Mouse (Mus musculus) hindbrain, embryonic 15.5 days (tissue): ENCODE results near the gene Pttg1. TPM values are rescaled to one million over a fixed set of nuclear protein-coding genes. Genes with fewer than 3 reads are reported as not detected.
A peak's percentile ranks its signal among the peaks of the same experiment; 100 is the strongest.

Experiments used
- ATAC-seq: fragments of 200-750 bp; cut with Nextera tagmentation; 2 replicates; pipeline ENCODE4 v1.8.0; 2017; ENCODE audit warnings: low read depth, moderate number of reproducible peaks, moderate TSS enrichment; ENCODE audit not compliant: low FRiP score
- H3K27ac ChIP-seq: fragments of 300-500 bp; sonication (generic); replicated peaks from 2 replicates; pipeline ENCODE4 v1.5.1; 2015; ENCODE audit warnings: mild to moderate bottlenecking, inconsistent platforms
- H3K27me3 ChIP-seq: fragments of 300-500 bp; sonication (generic); 2 replicates; pipeline ENCODE4 v1.6.1; 2015; ENCODE audit warnings: control low read depth, inconsistent platforms
- H3K36me3 ChIP-seq: fragments of 300-500 bp; sonication (generic); 2 replicates; pipeline ENCODE4 v1.6.1; 2015; ENCODE audit warnings: control low read depth, inconsistent platforms
- H3K4me1 ChIP-seq: fragments of 300-500 bp; sonication (generic); replicated peaks from 2 replicates; pipeline ENCODE4 v1.6.1; 2015; ENCODE audit warnings: control low read depth, inconsistent platforms
- H3K4me2 ChIP-seq: fragments of 300-500 bp; sonication (generic); 2 replicates; pipeline ENCODE4 v1.6.1; 2015; ENCODE audit warnings: moderate library complexity, mild to moderate bottlenecking, inconsistent platforms
- H3K4me3 ChIP-seq: fragments of 300-500 bp; sonication (generic); 2 replicates; pipeline ENCODE4 v1.5.1; 2015; ENCODE audit warnings: mild to moderate bottlenecking, inconsistent platforms
- H3K9ac ChIP-seq: fragments of 300-500 bp; sonication (generic); 2 replicates; pipeline ENCODE4 v1.6.1; 2015; ENCODE audit warnings: inconsistent platforms
- H3K9me3 ChIP-seq: fragments of 300-500 bp; sonication (generic); 2 replicates; pipeline ENCODE4 v1.6.1; 2016; ENCODE audit warnings: control low read depth, inconsistent platforms
- WGBS: fragments of 180-500 bp; shearing (Covaris S2); methylation state at CpG from one replicate; pipeline ENCODE4 v1.1.7; 2015; 5-methylcytosine and 5-hydroxymethylcytosine counted together
- polyA plus RNA-seq: library from polyadenylated mRNA; unstranded; fragments of >200 nt; fragmentation: Nextera tagmentation; extraction: Ambion mirVana; gene quantifications from 2 replicates; pipeline ENCODE4 v1.2.1, GENCODE M21; 2015

The Pttg1 gene
- polyA plus RNA-seq, 1 experiment from 2014 or later = 48.2 TPM

DNA sequence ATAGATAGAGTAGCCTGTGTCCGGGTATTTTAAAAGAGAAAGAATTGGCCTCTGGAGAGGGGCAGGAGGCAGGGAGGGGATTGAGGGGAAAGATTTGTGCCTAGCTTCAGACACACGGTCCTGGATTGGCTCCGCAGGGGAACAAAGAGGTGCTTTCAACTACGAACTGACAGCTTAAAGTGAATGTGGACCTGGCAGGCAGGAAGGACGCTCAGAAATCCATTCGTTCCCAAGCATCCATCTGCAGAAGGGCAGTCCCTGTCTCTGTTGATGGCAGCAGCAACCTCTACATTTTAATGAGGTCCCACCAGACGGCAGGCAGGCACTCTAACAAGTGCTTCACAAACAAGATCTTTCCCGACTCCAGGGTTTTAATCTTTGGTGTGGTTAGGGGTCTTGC lies 40.3 kb downstream of the Pttg1 start:
- no peaks in the 10 kb centered on the region for H3K9me3 ChIP-seq
- peak; percentile 76; the same call in 1 of the 2 replicates for ATAC-seq
- WGBS = 2% methylated on average over 8 of the region's 8 CpGs

DNA sequence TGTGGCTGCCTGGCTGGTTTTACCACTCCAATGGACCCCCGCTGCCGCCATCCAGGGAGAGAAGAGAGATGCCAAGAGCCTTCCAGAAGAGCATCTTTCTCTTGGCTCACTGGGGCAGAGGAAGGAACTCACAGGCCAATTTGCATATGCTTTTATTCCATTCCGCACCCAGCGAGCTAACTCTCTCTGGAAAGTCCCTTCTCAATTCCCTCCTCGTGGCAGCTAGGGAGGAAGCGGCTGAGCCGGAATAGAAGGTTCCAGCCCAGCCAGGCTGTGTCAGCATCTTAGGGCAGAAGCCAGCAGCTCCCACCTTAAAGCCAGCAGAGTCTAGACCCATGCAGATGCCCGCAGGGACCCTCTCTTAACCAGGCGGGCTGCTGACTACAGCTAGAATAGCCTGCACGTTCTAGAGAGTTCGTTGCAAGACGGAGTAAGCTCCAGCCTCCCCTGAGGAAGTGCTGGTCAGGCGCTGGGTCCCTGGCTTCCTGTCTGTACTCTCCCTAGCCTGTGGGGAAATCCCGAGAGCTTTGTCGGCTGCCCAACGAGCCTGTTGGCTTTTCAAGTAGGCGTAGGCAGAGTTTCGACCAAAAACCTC lies 40.9 kb downstream of the Pttg1 start:
- peak; percentile 88 for ATAC-seq
- peak overlapping the region; percentile 50 for H3K9ac ChIP-seq
- peak overlapping the region; percentile 34 for H3K4me3 ChIP-seq
- peak overlapping the region; percentile 78 for H3K27ac ChIP-seq
- no peaks in the 10 kb centered on the region for H3K9me3 ChIP-seq
- 1% methylated on average over 18 of the region's 18 CpGs for WGBS
- peaks cover 15% of the 10 kb centered on the region for H3K4me1 ChIP-seq
- no peaks in the 10 kb centered on the region for H3K36me3 ChIP-seq
- H3K27me3 ChIP-seq = no peaks in the 10 kb centered on the region
- peak overlapping the region; percentile 73 for H3K4me2 ChIP-seq

More for the DNA sequence above, 40.3 kb downstream of the Pttg1 start:
- peak overlapping the region; percentile 34 for H3K4me3 ChIP-seq
- H3K27ac ChIP-seq = peak overlapping the region; percentile 78
- peaks cover 15% of the 10 kb centered on the region for H3K4me1 ChIP-seq
- H3K36me3 ChIP-seq = no peaks in the 10 kb centered on the region
- H3K9ac ChIP-seq = peak overlapping the region; percentile 50
- peak overlapping the region; percentile 73 for H3K4me2 ChIP-seq
- H3K27me3 ChIP-seq = no peaks in the 10 kb centered on the region

DNA sequence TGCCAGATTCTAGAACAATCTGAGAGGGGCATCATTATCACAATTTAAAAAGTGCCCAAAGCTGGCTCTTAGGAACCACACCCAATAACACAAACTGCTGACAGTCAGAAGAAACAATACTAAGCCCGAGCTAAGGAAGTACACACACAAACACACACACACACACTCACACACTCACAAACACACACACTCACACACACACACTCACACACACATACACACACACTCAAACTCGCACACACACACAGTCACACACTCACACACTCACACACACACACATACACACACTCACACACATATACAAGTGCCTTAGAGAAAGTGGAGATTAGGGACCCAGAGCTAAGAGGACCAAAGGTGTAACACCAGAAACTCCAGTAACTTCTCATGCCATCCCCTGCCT lies 42.5 kb downstream of the Pttg1 start:
- H3K36me3 ChIP-seq = no peaks in the 10 kb centered on the region
- no peak for ATAC-seq
- H3K27ac ChIP-seq = no peak overlapping the region
- H3K27me3 ChIP-seq = no peaks in the 10 kb centered on the region
- H3K9me3 ChIP-seq = no peaks in the 10 kb centered on the region
- 81% methylated on average over 2 of the region's 2 CpGs for WGBS
- no peak overlapping the region for H3K4me2 ChIP-seq
- peaks cover 15% of the 10 kb centered on the region for H3K4me1 ChIP-seq
- H3K4me3 ChIP-seq = no peak overlapping the region
- H3K9ac ChIP-seq = no peak overlapping the region

DNA sequence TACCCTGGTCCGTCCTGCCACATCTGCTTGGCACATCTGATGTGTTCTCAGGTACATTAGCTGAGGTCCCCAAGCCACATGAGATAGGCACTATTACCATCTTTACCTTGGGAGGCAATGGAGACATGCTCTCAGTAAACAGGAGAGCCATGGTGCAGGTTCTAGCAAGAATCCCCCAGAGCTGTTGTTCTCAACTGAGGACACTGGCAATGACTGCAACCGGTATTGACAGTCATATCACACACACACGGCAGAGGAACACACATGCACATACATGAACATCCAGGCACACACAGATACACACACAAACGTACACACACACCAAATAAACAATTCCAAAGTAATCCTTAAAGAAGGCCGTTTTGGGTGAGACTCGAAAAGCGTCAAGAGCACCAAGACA lies 45.1 kb downstream of the Pttg1 start:
- peaks cover 13% of the 10 kb centered on the region for H3K4me1 ChIP-seq
- WGBS = 89% methylated on average over 7 of the region's 7 CpGs
- no peaks in the 10 kb centered on the region for H3K9me3 ChIP-seq
- no peaks in the 10 kb centered on the region for H3K27me3 ChIP-seq
- H3K4me2 ChIP-seq = no peak overlapping the region
- no peak overlapping the region for H3K9ac ChIP-seq
- ATAC-seq = no peak
- no peak overlapping the region for H3K4me3 ChIP-seq
- no peak overlapping the region for H3K27ac ChIP-seq
- no peaks in the 10 kb centered on the region for H3K36me3 ChIP-seq

DNA sequence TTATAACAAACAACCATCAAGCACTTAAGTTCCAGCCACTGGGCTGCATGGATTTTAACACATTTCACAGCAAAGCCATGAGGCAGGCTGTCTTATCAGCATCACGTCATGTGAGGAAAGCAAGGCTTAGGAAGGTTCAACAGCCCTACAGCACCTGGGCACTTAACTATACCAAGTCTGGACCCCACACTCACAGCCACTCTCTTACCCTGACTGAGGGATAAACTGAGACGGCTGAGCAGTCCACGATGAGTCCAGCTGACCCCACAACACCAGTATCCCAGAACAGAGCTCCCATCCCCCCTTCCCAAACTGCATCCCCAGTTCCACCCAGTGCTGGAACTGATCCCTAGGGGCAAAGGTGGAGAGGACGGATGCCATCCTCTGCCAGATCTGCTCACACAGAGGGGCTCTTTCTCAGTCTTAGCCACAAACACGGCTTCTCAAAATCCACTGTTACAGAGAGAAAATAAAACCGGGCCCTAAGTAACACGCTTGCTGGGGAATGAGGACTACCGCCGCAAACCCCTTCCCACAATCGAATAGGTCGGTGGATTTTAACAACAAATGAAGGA lies 46.1 kb downstream of the Pttg1 start:
- Histone ChIP-seq H3K9me3 (no peaks in the 10 kb centered on the region), H3K27ac (no peak overlapping the region), H3K4me2 (no peak overlapping the region), H3K4me3 (no peak overlapping the region), H3K27me3 (no peaks in the 10 kb centered on the region), H3K9ac (no peak overlapping the region), H3K4me1 (peaks cover 4% of the 10 kb centered on the region), H3K36me3 (no peaks in the 10 kb centered on the region)
- WGBS = 89% methylated on average over 11 of the region's 11 CpGs
- ATAC-seq = no peak

DNA sequence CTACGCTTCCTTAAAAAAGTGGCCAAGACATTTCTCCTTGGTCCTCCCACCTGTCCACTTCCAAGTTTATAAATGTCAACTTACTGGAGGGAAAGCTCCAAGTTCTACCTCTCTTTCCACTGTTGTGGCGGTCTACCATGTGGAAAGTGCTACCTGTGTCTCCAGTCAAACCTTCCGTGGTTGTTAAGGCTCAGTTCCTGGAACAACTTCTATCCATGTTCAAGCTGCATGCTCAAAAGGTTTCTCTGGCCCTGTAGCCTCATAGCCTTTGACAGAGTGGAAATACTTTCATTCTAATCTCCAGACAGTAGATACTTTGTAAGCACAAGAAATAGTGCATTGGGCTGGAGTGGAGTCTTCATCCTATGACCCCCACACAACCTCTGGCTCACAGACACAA lies 46.6 kb downstream of the Pttg1 start:
- H3K9ac ChIP-seq = no peak overlapping the region
- WGBS = 92% methylated on average over 3 of the region's 3 CpGs
- H3K36me3 ChIP-seq = no peaks in the 10 kb centered on the region
- no peaks in the 10 kb centered on the region for H3K9me3 ChIP-seq
- H3K27ac ChIP-seq = no peak overlapping the region
- no peak overlapping the region for H3K4me2 ChIP-seq
- H3K4me1 ChIP-seq = no peaks in the 10 kb centered on the region
- H3K4me3 ChIP-seq = no peak overlapping the region
- H3K27me3 ChIP-seq = no peaks in the 10 kb centered on the region
- ATAC-seq = no peak

DNA sequence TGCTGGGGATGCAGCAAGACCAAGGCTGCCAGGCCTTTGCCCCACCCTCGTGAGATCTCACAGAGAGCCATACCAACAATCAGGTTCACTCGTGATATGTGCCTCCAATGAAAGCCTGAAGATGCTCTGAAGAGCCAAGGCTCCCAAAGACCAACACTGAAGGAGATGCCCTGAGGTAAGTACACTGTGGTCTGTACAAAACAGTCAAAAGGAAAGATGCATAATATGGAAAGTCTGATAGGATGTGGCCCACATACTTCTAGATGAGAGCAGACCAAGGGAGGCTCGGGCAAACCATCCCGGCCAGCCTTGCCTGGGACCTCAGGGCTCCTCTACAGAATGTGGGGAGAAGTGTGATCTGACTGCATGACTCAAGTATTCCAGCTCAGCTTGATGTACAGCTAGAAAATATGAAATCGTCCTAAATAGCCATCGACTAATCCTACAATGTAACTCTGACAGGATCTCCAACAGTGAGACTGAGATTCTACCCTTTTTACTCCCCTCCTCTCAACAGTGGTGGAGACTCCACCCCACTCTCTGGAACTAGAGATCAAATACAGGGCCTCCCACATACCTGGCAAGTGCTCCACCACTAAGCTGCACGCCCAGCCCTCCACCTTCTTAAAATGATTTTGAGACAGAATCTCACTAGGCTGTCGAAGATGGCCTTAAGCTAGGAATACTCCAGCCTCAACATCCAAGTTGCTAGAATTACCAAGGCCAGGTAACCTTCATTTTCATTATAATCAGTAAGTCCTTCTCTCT lies 48.8 kb downstream of the Pttg1 start:
- H3K36me3 ChIP-seq = no peaks in the 10 kb centered on the region
- WGBS = 93% methylated on average over 8 of the region's 8 CpGs
- no peak overlapping the region for H3K27ac ChIP-seq
- no peak for ATAC-seq
- no peak overlapping the region for H3K4me3 ChIP-seq
- no peak overlapping the region for H3K9ac ChIP-seq
- no peaks in the 10 kb centered on the region for H3K27me3 ChIP-seq
- no peaks in the 10 kb centered on the region for H3K4me1 ChIP-seq
- no peak overlapping the region for H3K4me2 ChIP-seq
- no peaks in the 10 kb centered on the region for H3K9me3 ChIP-seq

DNA sequence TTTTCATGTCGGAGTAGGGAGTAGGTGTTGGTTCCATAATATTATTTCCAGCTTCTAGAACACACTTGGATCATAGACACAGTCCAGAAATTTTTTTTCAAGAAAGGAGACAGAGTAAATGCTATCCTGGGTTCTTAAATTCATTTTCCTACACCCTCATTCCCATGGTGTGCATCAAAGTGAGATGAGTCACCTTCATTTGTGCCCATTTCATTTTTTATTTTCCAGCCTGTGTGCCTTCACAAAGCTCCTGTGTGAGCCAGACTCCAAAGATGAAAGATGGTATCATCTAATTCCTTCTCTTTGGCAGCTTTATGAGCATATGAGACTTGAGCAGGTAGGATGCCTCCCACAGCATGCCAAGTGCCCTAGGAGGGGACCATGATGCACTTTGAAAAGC lies 49.5 kb downstream of the Pttg1 start:
- ATAC-seq = no peak
- H3K4me3 ChIP-seq = no peak overlapping the region
- H3K36me3 ChIP-seq = no peaks in the 10 kb centered on the region
- no peak overlapping the region for H3K9ac ChIP-seq
- 91% methylated on average over 1 of the region's 1 CpGs for WGBS
- no peak overlapping the region for H3K27ac ChIP-seq
- no peaks in the 10 kb centered on the region for H3K4me1 ChIP-seq
- H3K4me2 ChIP-seq = no peak overlapping the region
- H3K27me3 ChIP-seq = no peaks in the 10 kb centered on the region
- no peaks in the 10 kb centered on the region for H3K9me3 ChIP-seq

DNA sequence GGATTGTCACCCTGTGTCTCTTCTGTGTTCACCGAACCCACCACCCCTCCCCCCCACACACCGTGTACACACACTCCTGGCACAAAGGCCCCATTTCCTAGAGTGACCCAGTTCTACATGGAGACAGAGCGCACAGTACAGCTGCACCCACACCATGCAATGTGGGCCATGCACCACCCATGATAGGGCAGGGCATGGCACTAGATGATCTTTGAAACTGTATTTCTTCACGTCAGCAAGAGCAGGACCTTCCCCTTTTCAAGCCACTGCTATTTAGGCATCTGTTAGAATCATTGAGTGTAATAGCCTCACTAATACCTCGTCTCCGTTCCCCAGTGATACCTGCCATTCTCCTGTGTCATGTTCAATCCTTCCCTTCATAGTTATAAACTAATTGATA lies 51.1 kb downstream of the Pttg1 start:
- no peak for ATAC-seq
- WGBS = 91% methylated on average over 6 of the region's 6 CpGs

DNA sequence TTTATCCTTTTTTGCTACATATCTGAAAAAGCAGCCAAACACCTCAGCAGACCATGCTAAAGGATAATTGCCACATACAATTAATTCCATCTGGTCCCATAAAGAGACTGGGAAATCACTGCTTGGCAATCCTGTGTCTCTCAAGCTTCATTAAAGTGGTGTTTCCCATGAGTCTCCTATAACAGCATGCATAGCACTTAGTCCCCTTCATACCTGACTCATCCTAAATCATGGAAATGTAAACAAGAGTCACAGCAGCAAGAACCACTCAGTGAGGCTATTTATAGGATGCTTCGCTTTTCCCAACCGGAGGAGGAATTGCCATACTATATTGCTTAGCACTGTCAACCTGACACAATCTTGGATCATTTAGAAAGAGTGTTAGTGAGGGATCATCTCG lies 52.7 kb downstream of the Pttg1 start:
- no peak for ATAC-seq
- no peaks in the 10 kb centered on the region for H3K4me1 ChIP-seq
- H3K9me3 ChIP-seq = no peaks in the 10 kb centered on the region
- no peak overlapping the region for H3K27ac ChIP-seq
- H3K4me3 ChIP-seq = no peak overlapping the region
- no peak overlapping the region for H3K9ac ChIP-seq
- WGBS = 78% methylated on average over 3 of the region's 3 CpGs
- no peaks in the 10 kb centered on the region for H3K36me3 ChIP-seq
- H3K27me3 ChIP-seq = no peaks in the 10 kb centered on the region
- no peak overlapping the region for H3K4me2 ChIP-seq

More for the DNA sequence above, 51.1 kb downstream of the Pttg1 start:
- H3K4me2 ChIP-seq = no peak overlapping the region
- no peaks in the 10 kb centered on the region for H3K4me1 ChIP-seq
- H3K27me3 ChIP-seq = no peaks in the 10 kb centered on the region
- H3K9me3 ChIP-seq = no peaks in the 10 kb centered on the region
- no peak overlapping the region for H3K4me3 ChIP-seq
- no peak overlapping the region for H3K9ac ChIP-seq
- no peak overlapping the region for H3K27ac ChIP-seq
- H3K36me3 ChIP-seq = no peaks in the 10 kb centered on the region

DNA sequence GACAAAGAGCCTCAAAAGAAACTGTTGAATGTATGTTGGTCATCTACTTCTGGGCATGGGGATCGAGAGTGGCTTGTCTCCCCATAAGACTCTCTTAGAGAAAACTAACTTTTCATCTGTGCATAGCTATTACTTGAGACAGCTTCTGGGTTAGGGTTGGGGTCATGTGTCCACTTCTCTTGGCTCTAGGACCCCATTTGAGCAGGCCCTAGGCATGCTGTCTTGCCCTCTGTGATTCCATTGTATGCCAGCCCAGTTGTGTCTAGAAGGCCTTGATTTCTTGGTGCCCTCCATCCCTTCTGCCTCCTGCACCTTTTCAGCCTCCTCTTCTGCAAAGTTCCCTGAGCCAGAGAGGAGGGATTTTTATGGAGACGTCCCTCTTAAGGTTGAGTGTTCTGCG lies 54.2 kb downstream of the Pttg1 start:
- H3K36me3 ChIP-seq = no peaks in the 10 kb centered on the region
- H3K4me2 ChIP-seq = no peak overlapping the region
- H3K4me3 ChIP-seq = no peak overlapping the region
- WGBS = 92% methylated on average over 3 of the region's 3 CpGs
- no peaks in the 10 kb centered on the region for H3K9me3 ChIP-seq
- no peaks in the 10 kb centered on the region for H3K27me3 ChIP-seq
- H3K27ac ChIP-seq = no peak overlapping the region
- H3K4me1 ChIP-seq = no peaks in the 10 kb centered on the region
- no peak overlapping the region for H3K9ac ChIP-seq
- no peak for ATAC-seq
